Mouse (Mus musculus): Measurements from ENCODE around the gene Lclat1. TPM values are rescaled to one million over a fixed set of nuclear protein-coding genes. Genes with fewer than 3 reads are reported as not detected.

Lclat1 gene
- polyA plus RNA-seq (2012; fragmentation: generic; extraction: Trizol), result 20.4 TPM
- long read RNA-seq, experiment 1, full-length matches to known transcripts, result 1 of 11 reads
- long read RNA-seq, experiment 1, partial matches to known transcripts, result 0 of 11 reads
- long read RNA-seq, experiment 1, other reads (novel, unspliced or antisense), result 10 of 11 reads
- long read RNA-seq, experiment 2, full-length matches to known transcripts, result 21 of 99 reads
- long read RNA-seq, experiment 2, partial matches to known transcripts, result 3 of 99 reads
- long read RNA-seq, experiment 2, other reads (novel, unspliced or antisense), result 75 of 99 reads

GRCm38 (mm10) chr17:73107158-73108157, at the start of gene Lclat1:
TSS of gene Lclat1 (plus strand) at chr17:73107985.
- Histone ChIP-seq H3K4me3 (ENCODE audit: insufficient read depth, poor library complexity, severe bottlenecking) (peak within 1 kb of the TSS; percentile 68), H3K27me3 (ENCODE audit: control insufficient read depth, insufficient read depth, insufficient read length) (no peaks in the 10 kb centered on the region), H3K79me3 (ENCODE audit: low read depth) (peaks cover 3% of the 10 kb centered on the region), H3ac (ENCODE audit: control insufficient read depth, insufficient read length, low read depth) (peak within 1 kb of the TSS; percentile 96), H3K36me3 (ENCODE audit: control insufficient read depth, insufficient read depth) (no peaks in the 10 kb centered on the region), H3K79me2 (ENCODE audit: control insufficient read depth, insufficient read depth) (peaks cover 31% of the 10 kb centered on the region)
- peak; percentile 6 for TF ChIP-seq CEBPB (IDR thresholded peaks at IDR 0.05; ENCODE audit: low read depth)
- no peak for TF ChIP-seq CTCF (IDR thresholded peaks at IDR 0.05; ENCODE audit: control insufficient read depth, insufficient read depth, insufficient read length)
- TF ChIP-seq USF1 (IDR thresholded peaks at IDR 0.05; ENCODE audit: low read depth), result no peak

- no peaks in the 10 kb centered on the region for H3K79me3 ChIP-seq (ENCODE audit: low read depth)
Measured at GRCm38 (mm10) chr17:73058319-73058718, 49.5 kb upstream of the Lclat1 start.

GRCm38 (mm10) chr17:73060224-73060896, 47.4 kb upstream of the Lclat1 start:
- no peak overlapping the region for H3K4me3 ChIP-seq (ENCODE audit: insufficient read depth, poor library complexity, severe bottlenecking)
- H3K79me3 ChIP-seq (ENCODE audit: low read depth), result no peaks in the 10 kb centered on the region
- H3K79me2 ChIP-seq (ENCODE audit: control insufficient read depth, insufficient read depth), result no peaks in the 10 kb centered on the region
- no peaks in the 10 kb centered on the region for H3K36me3 ChIP-seq (ENCODE audit: control insufficient read depth, insufficient read depth)
- no peaks in the 10 kb centered on the region for H3K27me3 ChIP-seq (ENCODE audit: control insufficient read depth, insufficient read depth, insufficient read length)
- no peak overlapping the region for H3ac ChIP-seq (ENCODE audit: control insufficient read depth, insufficient read length, low read depth)
- no peak for TF ChIP-seq CEBPB (IDR thresholded peaks at IDR 0.05; ENCODE audit: low read depth)
- no peak for TF ChIP-seq MYOG (IDR thresholded peaks at IDR 0.05; ENCODE audit: control insufficient read depth, extremely low read depth, insufficient read length)
- TF ChIP-seq MYOD1 (IDR thresholded peaks at IDR 0.05; ENCODE audit: control insufficient read depth, insufficient read length, low read depth), result no peak
- no peak for TF ChIP-seq MAX (IDR thresholded peaks at IDR 0.05)
- TF ChIP-seq CTCF (IDR thresholded peaks at IDR 0.05; ENCODE audit: control insufficient read depth, insufficient read depth, insufficient read length), result no peak
- TF ChIP-seq FOSL1 (IDR thresholded peaks at IDR 0.05; ENCODE audit: insufficient read depth, low read length, poor library complexity, severe bottlenecking), result no peak
- no peak for TF ChIP-seq USF1 (IDR thresholded peaks at IDR 0.05; ENCODE audit: low read depth)

More at GRCm38 (mm10) chr17:73058319-73058718, 49.5 kb upstream of the Lclat1 start:
- TF ChIP-seq CTCF (IDR thresholded peaks at IDR 0.05; ENCODE audit: control insufficient read depth, insufficient read depth, insufficient read length) (no peak), FOSL1 (IDR thresholded peaks at IDR 0.05; ENCODE audit: insufficient read depth, low read length, poor library complexity, severe bottlenecking) (no peak), CEBPB (IDR thresholded peaks at IDR 0.05; ENCODE audit: low read depth) (no peak), USF1 (IDR thresholded peaks at IDR 0.05; ENCODE audit: low read depth) (no peak), MYOD1 (IDR thresholded peaks at IDR 0.05; ENCODE audit: control insufficient read depth, insufficient read length, low read depth) (no peak), MAX (IDR thresholded peaks at IDR 0.05) (no peak), MYOG (IDR thresholded peaks at IDR 0.05; ENCODE audit: control insufficient read depth, extremely low read depth, insufficient read length) (no peak)
- Histone ChIP-seq H3K4me3 (ENCODE audit: insufficient read depth, poor library complexity, severe bottlenecking) (no peak overlapping the region), H3K79me2 (ENCODE audit: control insufficient read depth, insufficient read depth) (no peaks in the 10 kb centered on the region), H3K27me3 (ENCODE audit: control insufficient read depth, insufficient read depth, insufficient read length) (no peaks in the 10 kb centered on the region), H3ac (ENCODE audit: control insufficient read depth, insufficient read length, low read depth) (no peak overlapping the region), H3K36me3 (ENCODE audit: control insufficient read depth, insufficient read depth) (no peaks in the 10 kb centered on the region)

GRCm38 (mm10) chr17:73060897-73061252, 46.9 kb upstream of the Lclat1 start:
- H3K27me3 ChIP-seq (ENCODE audit: control insufficient read depth, insufficient read depth, insufficient read length), result no peaks in the 10 kb centered on the region
- TF ChIP-seq USF1 (IDR thresholded peaks at IDR 0.05; ENCODE audit: low read depth) (no peak), MYOD1 (IDR thresholded peaks at IDR 0.05; ENCODE audit: control insufficient read depth, insufficient read length, low read depth) (no peak)
- no peak overlapping the region for H3ac ChIP-seq (ENCODE audit: control insufficient read depth, insufficient read length, low read depth)
- H3K36me3 ChIP-seq (ENCODE audit: control insufficient read depth, insufficient read depth), result no peaks in the 10 kb centered on the region
- H3K79me3 ChIP-seq (ENCODE audit: low read depth), result no peaks in the 10 kb centered on the region
- no peaks in the 10 kb centered on the region for H3K79me2 ChIP-seq (ENCODE audit: control insufficient read depth, insufficient read depth)
- no peak overlapping the region for H3K4me3 ChIP-seq (ENCODE audit: insufficient read depth, poor library complexity, severe bottlenecking)

GRCm38 (mm10) chr17:73062701-73063100, 45.1 kb upstream of the Lclat1 start:
- H3K79me2 ChIP-seq (ENCODE audit: control insufficient read depth, insufficient read depth), result no peaks in the 10 kb centered on the region
- no peak overlapping the region for H3K4me3 ChIP-seq (ENCODE audit: insufficient read depth, poor library complexity, severe bottlenecking)
- TF ChIP-seq FOSL1 (IDR thresholded peaks at IDR 0.05; ENCODE audit: insufficient read depth, low read length, poor library complexity, severe bottlenecking) (no peak), MYOG (IDR thresholded peaks at IDR 0.05; ENCODE audit: control insufficient read depth, extremely low read depth, insufficient read length) (no peak), CEBPB (IDR thresholded peaks at IDR 0.05; ENCODE audit: low read depth) (no peak), MAX (IDR thresholded peaks at IDR 0.05) (no peak)
- H3K79me3 ChIP-seq (ENCODE audit: low read depth), result no peaks in the 10 kb centered on the region
- H3K36me3 ChIP-seq (ENCODE audit: control insufficient read depth, insufficient read depth), result no peaks in the 10 kb centered on the region
- H3K27me3 ChIP-seq (ENCODE audit: control insufficient read depth, insufficient read depth, insufficient read length), result no peaks in the 10 kb centered on the region
- no peak overlapping the region for H3ac ChIP-seq (ENCODE audit: control insufficient read depth, insufficient read length, low read depth)

Measured in C2C12 (cell line).